Mouse (Mus musculus): ENCODE data around the gene Fsd1l.

GRCm38 (mm10) chr4:53682092-53682491, 50.8 kb downstream of the Fsd1l start:
- TF ChIP-seq CTCF (conservative IDR thresholded peaks at IDR 0.05 in 1 of 2, IDR thresholded peaks at IDR 0.05 in 1 of 2; ENCODE audit: low read depth in 2 of 2, low read length in 2 of 2), result no peak
- TF ChIP-seq POLR2A (IDR thresholded peaks at IDR 0.05; ENCODE audit: low read depth, low read length), result no peak
- TF ChIP-seq EP300 (IDR thresholded peaks at IDR 0.05; ENCODE audit: low read length), result no peak
- TF ChIP-seq ELF1 (IDR thresholded peaks at IDR 0.05; ENCODE audit: low read depth, low read length), result no peak
- TF ChIP-seq MAX (IDR thresholded peaks at IDR 0.05; ENCODE audit: low read length), result no peak
- no peak for TF ChIP-seq MXI1 (IDR thresholded peaks at IDR 0.05; ENCODE audit: low read depth, low read length)
- no peak for TF ChIP-seq ZC3H11A (IDR thresholded peaks at IDR 0.05; ENCODE audit: low read depth, low read length)
- no peak for TF ChIP-seq HCFC1 (IDR thresholded peaks at IDR 0.05; ENCODE audit: low read depth, low read length)
- no peak for TF ChIP-seq POLR2AphosphoS2 (IDR thresholded peaks at IDR 0.05; ENCODE audit: low read depth, low read length)

Data from CH12.LX (cell line).